Mouse (Mus musculus) embryonic fibroblast, embryonic 13.5 days (primary cell): ENCODE data around the gene Chat.

ENCODE experiments used
- CTCF ChIP-seq: IDR thresholded peaks from 2 replicates; pipeline ENCODE4 v1.5.1; 2011; ENCODE audit warnings: mild to moderate bottlenecking, control low read depth, low read length, moderate library complexity, borderline replicate concordance; ENCODE audit not compliant: insufficient read depth
- POLR2A ChIP-seq: IDR thresholded peaks from 2 replicates; pipeline ENCODE4 v1.6.1; 2011; ENCODE audit warnings: low read depth, mild to moderate bottlenecking, control low read depth, low read length, moderate library complexity

DNA sequence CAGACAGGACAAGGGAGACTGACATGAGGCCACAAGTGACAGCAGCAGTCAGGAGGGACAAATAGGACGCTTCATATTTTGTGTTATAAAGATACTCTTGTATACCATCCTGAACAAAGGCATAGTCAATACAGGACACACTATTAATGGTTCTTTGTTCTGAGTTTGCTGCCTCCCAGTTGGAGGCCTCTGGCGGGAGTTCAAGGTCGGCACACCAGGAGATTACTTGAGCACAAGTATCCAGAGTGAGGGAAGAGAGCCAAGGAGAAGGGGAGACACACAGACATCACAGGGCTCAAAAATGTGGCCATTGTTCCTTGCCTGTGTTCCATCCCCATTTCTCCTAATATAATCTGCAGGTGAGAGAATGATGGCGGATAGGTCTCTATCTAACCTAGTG is 41.4 kb upstream of the Chat start:
- TF ChIP-seq CTCF (no peak), POLR2A (no peak)
